Mouse (Mus musculus): ENCODE data around the gene Nrxn3.

GRCm38 (mm10) chr12:89377051-89377643, 654.5 kb downstream of the Nrxn3 start:
- no peak for TF ChIP-seq POLR2A (IDR thresholded peaks at IDR 0.05; ENCODE audit: borderline replicate concordance, control insufficient read depth, low read depth, low read length)
- TF ChIP-seq CTCF (IDR thresholded peaks at IDR 0.05; ENCODE audit: control insufficient read depth, insufficient read depth, low read length), result no peak
